Mouse (Mus musculus) limb, embryonic 13.5 days (tissue): ENCODE results near the gene Zmym3. TPM values are rescaled to one million over a fixed set of nuclear protein-coding genes. Genes with fewer than 3 reads are reported as not detected.

Experiments used
- ATAC-seq: fragments of 200-750 bp; cut with Nextera tagmentation; 2 replicates; pipeline ENCODE4 v1.8.0; 2017; ENCODE audit warnings: low read depth, moderate number of reproducible peaks, moderate TSS enrichment; ENCODE audit not compliant: low FRiP score
- H3K27ac ChIP-seq: fragments of 300-500 bp; sonication (generic); 2 replicates; pipeline ENCODE4 v1.5.1; 2015; ENCODE audit warnings: inconsistent platforms, mild to moderate bottlenecking, moderate library complexity
- H3K27me3 ChIP-seq: fragments of 300-500 bp; sonication (generic); 2 replicates; pipeline ENCODE4 v1.6.1; 2015; ENCODE audit warnings: mild to moderate bottlenecking, inconsistent platforms
- H3K36me3 ChIP-seq: fragments of 300-500 bp; sonication (generic); 2 replicates; pipeline ENCODE4 v1.6.1; 2015; ENCODE audit warnings: inconsistent platforms, mild to moderate bottlenecking, moderate library complexity
- H3K4me1 ChIP-seq: fragments of 300-500 bp; sonication (generic); 2 replicates; pipeline ENCODE4 v1.6.1; 2015; ENCODE audit warnings: inconsistent platforms
- H3K4me2 ChIP-seq: fragments of 300-500 bp; sonication (generic); replicated peaks from 2 replicates; pipeline ENCODE4 v1.6.1; 2015; ENCODE audit warnings: inconsistent platforms, mild to moderate bottlenecking, moderate library complexity
- H3K4me3 ChIP-seq: fragments of 300-500 bp; sonication (generic); 2 replicates; pipeline ENCODE4 v1.5.1; 2015; ENCODE audit warnings: moderate library complexity, mild to moderate bottlenecking, inconsistent platforms
- H3K9ac ChIP-seq: fragments of 300-500 bp; sonication (generic); 2 replicates; pipeline ENCODE4 v1.6.1; 2015; ENCODE audit warnings: mild to moderate bottlenecking, inconsistent platforms
- H3K9me3 ChIP-seq: fragments of 300-500 bp; sonication (generic); 2 replicates; pipeline ENCODE4 v1.6.1; 2016; ENCODE audit warnings: inconsistent platforms
- WGBS: fragments of 180-500 bp; shearing (Covaris S2); methylation state at CpG from one replicate; pipeline ENCODE4 v1.1.7; 2015; 5-methylcytosine and 5-hydroxymethylcytosine counted together
- polyA plus RNA-seq: library from polyadenylated mRNA; unstranded; fragments of >200 nt; fragmentation: Nextera tagmentation; extraction: Ambion mirVana; gene quantifications from 2 replicates; pipeline ENCODE4 v1.2.1, GENCODE M21; 2015

The Zmym3 gene
- polyA plus RNA-seq, 1 experiment from 2014 or later = 48.0 TPM

DNA sequence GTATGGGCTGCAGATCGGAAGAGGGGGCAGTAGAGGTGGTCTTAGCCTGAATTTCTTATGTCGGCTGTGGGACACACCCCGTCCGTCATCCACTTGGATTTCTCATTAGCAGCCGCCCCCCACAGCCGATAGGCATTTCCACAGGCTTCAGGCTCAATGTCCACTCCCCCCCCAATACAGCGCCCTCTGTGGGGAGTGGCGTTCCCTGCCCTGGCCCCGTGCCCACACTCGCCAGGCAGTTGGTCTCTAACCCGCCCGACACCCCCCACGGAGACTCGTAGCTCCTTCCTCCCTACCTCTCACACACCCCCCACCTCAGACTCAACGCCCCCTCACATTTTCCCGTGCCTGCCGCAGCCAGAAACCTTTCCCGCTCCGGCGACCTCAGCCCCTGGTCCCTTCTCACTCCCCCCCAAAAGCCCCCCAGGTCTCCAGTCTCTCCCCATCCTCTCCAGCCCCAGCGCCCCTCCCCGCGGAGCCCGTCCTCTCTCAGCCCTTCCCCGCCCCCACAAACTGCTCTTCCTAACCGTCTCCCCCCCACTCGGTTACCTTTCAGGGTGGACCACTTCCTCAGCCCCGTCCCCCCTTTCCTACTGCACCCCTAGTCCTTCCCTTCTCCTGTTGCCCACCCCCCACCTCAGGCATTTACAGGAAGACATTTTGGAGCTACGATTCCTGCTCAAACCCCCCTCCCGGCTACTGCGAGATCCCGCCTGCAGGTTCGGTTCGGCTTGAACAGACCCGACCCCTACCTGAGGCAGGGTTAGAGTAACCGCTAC lies 1.5 kb downstream of the Zmym3 start:
- H3K27ac ChIP-seq = peak overlapping the region; percentile 76; the same call in 1 of the 2 replicates
- peaks cover 12% of the 10 kb centered on the region; the same call in 1 of the 2 replicates for H3K27me3 ChIP-seq
- H3K4me1 ChIP-seq = peaks cover 15% of the 10 kb centered on the region
- peak overlapping the region; percentile 59 for H3K4me3 ChIP-seq
- H3K9ac ChIP-seq = peak overlapping the region; percentile 74
- H3K36me3 ChIP-seq = peaks cover 19% of the 10 kb centered on the region
- 25% methylated on average over 32 of the region's 36 CpGs for WGBS
- H3K9me3 ChIP-seq = no peaks in the 10 kb centered on the region
- ATAC-seq = peak; percentile 6; the same call in 1 of the 2 replicates
- peak overlapping the region; percentile 74 for H3K4me2 ChIP-seq

GRCm38 (mm10) chrX:101396459-101396858 lies 24.2 kb downstream of the Zmym3 start:
- Histone ChIP-seq H3K27me3 (peaks cover 31% of the 10 kb centered on the region), H3K27ac (no peak overlapping the region), H3K9ac (no peak overlapping the region), H3K9me3 (no peaks in the 10 kb centered on the region), H3K4me2 (no peak overlapping the region), H3K4me1 (no peaks in the 10 kb centered on the region), H3K4me3 (no peak overlapping the region), H3K36me3 (no peaks in the 10 kb centered on the region)
- 20% methylated on average over 11 of the region's 11 CpGs for WGBS
- no peak for ATAC-seq

GRCm38 (mm10) chrX:101394341-101394740 lies 26.3 kb downstream of the Zmym3 start:
- Histone ChIP-seq H3K36me3 (no peaks in the 10 kb centered on the region), H3K9me3 (no peaks in the 10 kb centered on the region), H3K9ac (no peak overlapping the region), H3K27me3 (peaks cover 38% of the 10 kb centered on the region), H3K4me1 (no peaks in the 10 kb centered on the region), H3K4me2 (no peak overlapping the region), H3K27ac (no peak overlapping the region), H3K4me3 (no peak overlapping the region)
- 73% methylated on average over 2 of the region's 2 CpGs for WGBS
- no peak for ATAC-seq

DNA sequence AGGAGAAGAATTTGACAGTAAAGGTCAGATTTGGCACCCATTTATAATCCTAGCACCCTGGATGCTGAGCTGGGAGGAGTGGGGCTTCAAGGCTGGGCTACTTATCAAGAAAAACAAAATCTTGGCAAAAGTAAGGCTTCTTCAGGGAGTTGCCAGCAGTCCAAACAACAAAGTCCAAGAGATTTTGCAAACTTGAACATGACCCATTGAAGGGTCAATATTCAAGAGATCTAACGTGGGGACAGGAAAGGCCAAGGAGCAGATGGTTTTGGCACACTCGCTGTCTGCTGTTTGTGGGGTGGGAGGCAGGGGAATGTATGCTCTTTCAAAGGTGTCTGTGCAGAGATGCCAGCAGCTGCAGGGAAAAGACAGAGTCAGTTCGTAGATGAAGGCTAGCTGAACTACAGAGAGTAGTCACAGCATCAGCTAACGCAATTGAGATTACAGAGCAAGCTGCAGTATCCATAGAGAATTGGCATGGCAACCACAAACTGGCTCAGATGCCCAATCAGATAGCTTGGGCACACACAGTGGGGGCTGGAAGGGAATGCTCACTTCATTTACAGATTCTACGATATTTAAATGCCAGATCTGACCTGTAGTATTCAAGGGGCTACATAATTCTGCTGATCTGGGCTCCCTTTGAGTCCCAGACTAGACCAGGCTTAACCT lies 31.6 kb downstream of the Zmym3 start:
- peaks cover 48% of the 10 kb centered on the region for H3K27me3 ChIP-seq

DNA sequence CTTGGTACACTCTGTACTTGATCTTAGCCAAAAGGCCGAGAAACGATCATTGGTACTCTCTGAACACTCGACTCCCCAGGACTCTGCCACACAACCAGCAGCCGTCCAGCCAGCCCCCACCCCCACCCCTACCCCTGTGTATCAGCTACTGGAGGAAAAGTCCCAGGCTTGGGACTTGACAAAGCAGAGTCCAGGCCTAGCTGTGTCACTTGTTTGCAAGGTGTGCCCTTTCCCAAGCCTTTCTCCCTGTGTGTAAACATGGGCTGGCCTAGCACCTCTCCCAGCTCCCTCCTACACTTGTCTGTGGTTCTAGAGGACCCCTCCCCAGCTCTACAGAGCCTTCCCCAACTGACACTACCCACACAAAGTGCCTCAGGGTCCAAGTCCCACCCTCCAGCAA lies 34.4 kb downstream of the Zmym3 start:
- H3K9me3 ChIP-seq = no peaks in the 10 kb centered on the region
- H3K27me3 ChIP-seq = peaks cover 67% of the 10 kb centered on the region
- 28% methylated on average over 4 of the region's 4 CpGs for whole genome bisulfite sequencing
- no peak overlapping the region for H3K4me3 ChIP-seq
- ATAC-seq = no peak
- no peaks in the 10 kb centered on the region for H3K36me3 ChIP-seq
- H3K4me2 ChIP-seq = no peak overlapping the region
- H3K4me1 ChIP-seq = no peaks in the 10 kb centered on the region
- H3K9ac ChIP-seq = no peak overlapping the region
- no peak overlapping the region for H3K27ac ChIP-seq

More for the DNA sequence above, 31.6 kb downstream of the Zmym3 start:
- H3K9ac ChIP-seq = no peak overlapping the region
- WGBS = 72% methylated on average over 5 of the region's 5 CpGs
- no peaks in the 10 kb centered on the region for H3K36me3 ChIP-seq
- no peak for ATAC-seq
- no peak overlapping the region for H3K4me3 ChIP-seq
- no peak overlapping the region for H3K27ac ChIP-seq
- no peaks in the 10 kb centered on the region for H3K4me1 ChIP-seq
- H3K4me2 ChIP-seq = no peak overlapping the region
- no peaks in the 10 kb centered on the region for H3K9me3 ChIP-seq

GRCm38 (mm10) chrX:101384439-101385137 lies 36.1 kb downstream of the Zmym3 start:
- H3K9me3 ChIP-seq = no peaks in the 10 kb centered on the region
- H3K4me3 ChIP-seq = peak overlapping the region; percentile 31
- peak overlapping the region; percentile 58 for H3K4me2 ChIP-seq
- H3K4me1 ChIP-seq = no peaks in the 10 kb centered on the region
- H3K27ac ChIP-seq = no peak overlapping the region
- no peak for ATAC-seq
- WGBS = 15% methylated on average over 32 of the region's 32 CpGs
- H3K36me3 ChIP-seq = no peaks in the 10 kb centered on the region
- H3K27me3 ChIP-seq = peaks cover 78% of the 10 kb centered on the region
- H3K9ac ChIP-seq = 0 out of 2 replicates have a peak overlapping the region, but pooled peaks have one; percentile 31

- Histone ChIP-seq H3K9me3 (no peaks in the 10 kb centered on the region), H3K4me3 (no peak overlapping the region), H3K4me1 (no peaks in the 10 kb centered on the region), H3K36me3 (no peaks in the 10 kb centered on the region), H3K27ac (no peak overlapping the region), H3K9ac (no peak overlapping the region), H3K27me3 (peaks cover 84% of the 10 kb centered on the region), H3K4me2 (no peak overlapping the region)
- WGBS = 26% methylated on average over 18 of the region's 18 CpGs
- ATAC-seq = no peak
These were observed 37.2 kb downstream of the Zmym3 start for GRCm38 (mm10) chrX:101383455-101383854.

- no peak overlapping the region for H3K27ac ChIP-seq
- H3K9me3 ChIP-seq = no peaks in the 10 kb centered on the region
- H3K4me1 ChIP-seq = no peaks in the 10 kb centered on the region
- no peak for ATAC-seq
- WGBS = 63% methylated on average over 1 of the region's 1 CpGs
- H3K4me3 ChIP-seq = no peak overlapping the region
- no peaks in the 10 kb centered on the region for H3K36me3 ChIP-seq
- no peak overlapping the region for H3K9ac ChIP-seq
- H3K4me2 ChIP-seq = no peak overlapping the region
- H3K27me3 ChIP-seq = peaks cover 68% of the 10 kb centered on the region
These were observed 40.9 kb downstream of the Zmym3 start for GRCm38 (mm10) chrX:101379744-101380143.

DNA sequence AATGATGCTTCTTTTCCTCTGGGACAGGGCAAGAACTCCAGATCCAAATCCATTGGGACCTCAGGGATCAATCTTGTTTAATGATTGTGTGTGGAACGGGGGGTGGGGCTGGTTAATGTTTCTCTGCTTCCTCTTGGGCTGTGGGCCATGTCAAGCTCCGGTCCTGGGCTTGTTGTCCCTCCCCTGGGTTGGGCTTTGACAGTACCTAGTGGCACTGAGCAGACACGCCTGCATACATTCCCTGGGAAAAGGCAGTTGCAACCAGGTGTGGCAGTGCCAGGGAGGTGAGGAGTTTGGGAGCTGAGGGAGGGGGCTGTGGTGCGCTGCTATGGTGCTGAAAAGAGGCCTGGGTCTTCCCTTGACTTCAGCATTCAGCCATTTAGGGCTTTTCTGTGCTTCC lies 43.6 kb downstream of the Zmym3 start:
- Histone ChIP-seq H3K4me1 (no peaks in the 10 kb centered on the region), H3K27ac (no peak overlapping the region), H3K4me3 (no peak overlapping the region), H3K36me3 (no peaks in the 10 kb centered on the region), H3K4me2 (no peak overlapping the region), H3K9me3 (no peaks in the 10 kb centered on the region), H3K27me3 (peaks cover 54% of the 10 kb centered on the region), H3K9ac (no peak overlapping the region)
- 71% methylated on average over 4 of the region's 4 CpGs for WGBS
- ATAC-seq = no peak

GRCm38 (mm10) chrX:101376190-101376968 lies 44.3 kb downstream of the Zmym3 start, which contains the start of gene Gjb1:
Gene Gjb1, plus strand, starts transcription at chrX:101376378.
- H3K27me3 ChIP-seq = peaks cover 50% of the 10 kb centered on the region
- 73% methylated on average over 7 of the region's 7 CpGs for WGBS

GRCm38 (mm10) chrX:101372946-101373345 lies 47.7 kb downstream of the Zmym3 start:
- Histone ChIP-seq H3K27me3 (peaks cover 28% of the 10 kb centered on the region), H3K4me3 (no peak overlapping the region), H3K4me1 (no peaks in the 10 kb centered on the region), H3K9me3 (no peaks in the 10 kb centered on the region), H3K4me2 (no peak overlapping the region), H3K9ac (no peak overlapping the region), H3K36me3 (no peaks in the 10 kb centered on the region), H3K27ac (no peak overlapping the region)
- ATAC-seq = no peak
- WGBS = 51% methylated on average over 5 of the region's 5 CpGs

More at GRCm38 (mm10) chrX:101376190-101376968, 44.3 kb downstream of the Zmym3 start, which contains the start of gene Gjb1:
- Histone ChIP-seq H3K4me3 (no peak within 1 kb of the TSS), H3K36me3 (no peaks in the 10 kb centered on the region), H3K27ac (no peak within 1 kb of the TSS), H3K4me1 (no peaks in the 10 kb centered on the region), H3K9ac (no peak within 1 kb of the TSS), H3K4me2 (no peak within 1 kb of the TSS), H3K9me3 (no peaks in the 10 kb centered on the region)
- ATAC-seq = no peak
